Mouse (Mus musculus) bone marrow macrophage, adult 2 months (primary cell): ENCODE data around the gene Snrk.

Experiments
- CTCF ChIP-seq: IDR thresholded peaks from 2 replicates; pipeline ENCODE4 v1.5.1; 2012; ENCODE audit warnings: low read depth, mild to moderate bottlenecking, low read length, moderate library complexity
- POLR2A ChIP-seq: IDR thresholded peaks from 2 replicates; pipeline ENCODE4 v1.6.1; 2012; ENCODE audit warnings: mild to moderate bottlenecking, low read depth, low read length, borderline replicate concordance

DNA sequence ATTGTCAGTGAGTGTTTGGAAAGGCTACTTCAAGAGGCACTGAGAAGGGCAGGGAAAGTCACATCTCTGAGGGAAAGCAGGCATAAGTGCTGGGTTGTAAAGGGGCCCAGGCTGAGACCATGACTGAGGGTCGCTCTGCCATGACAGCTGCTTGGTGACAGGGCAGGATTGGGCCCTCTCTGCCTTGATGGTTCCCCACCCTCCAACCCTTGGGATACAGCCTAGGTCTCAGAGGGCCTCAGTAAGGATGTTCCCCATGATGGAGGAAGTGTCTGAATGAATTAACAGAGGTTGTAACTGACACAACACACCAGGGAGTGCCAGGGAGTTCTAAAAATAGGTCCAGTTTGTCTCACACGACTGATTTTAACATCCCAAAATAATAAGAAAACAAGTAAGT is 43.1 kb upstream of the Snrk start:
- no peak for TF ChIP-seq POLR2A
- TF ChIP-seq CTCF: no peak
